Mouse (Mus musculus) layer of hippocampus, adult 18-20 months (tissue): ENCODE measurements around the gene Itpr1. TPM values are rescaled to one million over a fixed set of nuclear protein-coding genes. Genes with fewer than 3 reads are reported as not detected.

Source experiments
- DNase-seq, 2 experiments: peaks; one replicate each; pipeline ENCODE4 v3.0.0; 2022; ENCODE audit warnings: low spot score in 2 of 2
- total RNA-seq, 2 experiments: library from RNA; stranded (reverse); gene quantifications; 2 replicates each; pipeline ENCODE4 v1.2.3; 2021

Gene Itpr1
- total RNA-seq, 2 experiments from 2014 or later: 338 to 347 TPM

GRCm38 (mm10) chr6:108504717-108505116, 291.8 kb downstream of the Itpr1 start:
- peak in 1 of 2 experiments; percentile 48 for DNase-seq

GRCm38 (mm10) chr6:108506161-108506560, 293.3 kb downstream of the Itpr1 start:
- DNase-seq: no peak

GRCm38 (mm10) chr6:108507337-108507736, 294.4 kb downstream of the Itpr1 start:
- DNase-seq: no peak

- DNase-seq: no peak
Measured at GRCm38 (mm10) chr6:108509320-108509719, 296.4 kb downstream of the Itpr1 start.

- DNase-seq: no peak
Measured at GRCm38 (mm10) chr6:108510101-108510500, 297.2 kb downstream of the Itpr1 start.

- no peak for DNase-seq
Measured at GRCm38 (mm10) chr6:108512097-108512496, 299.2 kb downstream of the Itpr1 start.

- no peak for DNase-seq
Measured at GRCm38 (mm10) chr6:108512994-108513393, 300.1 kb downstream of the Itpr1 start.

- no peak for DNase-seq
Measured at GRCm38 (mm10) chr6:108516248-108516647, 303.4 kb downstream of the Itpr1 start.

- DNase-seq: no peak
Measured at GRCm38 (mm10) chr6:108517241-108517981, 304.5 kb downstream of the Itpr1 start.

- no peak for DNase-seq
Measured at GRCm38 (mm10) chr6:108517986-108518385, 305.1 kb downstream of the Itpr1 start.

- peak in 1 of 2 experiments; percentile 46 for DNase-seq
Measured at GRCm38 (mm10) chr6:108518552-108518951, 305.7 kb downstream of the Itpr1 start.

GRCm38 (mm10) chr6:108519327-108519726, 306.4 kb downstream of the Itpr1 start:
- no peak for DNase-seq

GRCm38 (mm10) chr6:108523956-108524616, 311.2 kb downstream of the Itpr1 start:
- peak in 1 of 2 experiments; percentile 39 for DNase-seq

- DNase-seq: no peak
Measured at GRCm38 (mm10) chr6:108524617-108525010, 311.7 kb downstream of the Itpr1 start.

GRCm38 (mm10) chr6:108527560-108527959, 314.7 kb downstream of the Itpr1 start:
- no peak for DNase-seq

GRCm38 (mm10) chr6:108527993-108528392, 315.1 kb downstream of the Itpr1 start:
- no peak for DNase-seq

- no peak for DNase-seq
Measured at GRCm38 (mm10) chr6:108529150-108529549, 316.3 kb downstream of the Itpr1 start.

- no peak for DNase-seq
Measured at GRCm38 (mm10) chr6:108530781-108531323, 318.0 kb downstream of the Itpr1 start.

GRCm38 (mm10) chr6:108531324-108532311, 318.7 kb downstream of the Itpr1 start:
- no peak for DNase-seq

- DNase-seq: no peak
Measured at GRCm38 (mm10) chr6:108532486-108533179, 319.7 kb downstream of the Itpr1 start.
